Mouse (Mus musculus) embryonic facial prominence, embryonic 13.5 days (tissue): ENCODE measurements around the gene Nid2. TPM values are rescaled to one million over a fixed set of nuclear protein-coding genes. Genes with fewer than 3 reads are reported as not detected.

Experiments used
- ATAC-seq: fragments of 200-750 bp; cut with Nextera tagmentation; 2 replicates; pipeline ENCODE4 v1.8.0; 2017; ENCODE audit warnings: low read depth; ENCODE audit not compliant: insufficient number of reproducible peaks, insufficient read depth, low FRiP score, low TSS enrichment
- H3K27ac ChIP-seq: fragments of 300-500 bp; sonication (generic); 2 replicates; pipeline ENCODE4 v1.5.1; 2015; ENCODE audit warnings: moderate library complexity, mild to moderate bottlenecking, inconsistent platforms
- H3K27me3 ChIP-seq: fragments of 300-500 bp; sonication (generic); 2 replicates; pipeline ENCODE4 v1.6.1; 2015; ENCODE audit warnings: mild to moderate bottlenecking, inconsistent platforms
- H3K36me3 ChIP-seq: fragments of 300-500 bp; sonication (generic); 2 replicates; pipeline ENCODE4 v1.6.1; 2015; ENCODE audit warnings: mild to moderate bottlenecking, inconsistent platforms
- H3K4me1 ChIP-seq: fragments of 300-500 bp; sonication (generic); 2 replicates; pipeline ENCODE4 v1.6.1; 2015; ENCODE audit warnings: inconsistent platforms
- H3K4me2 ChIP-seq: fragments of 300-500 bp; sonication (generic); 2 replicates; pipeline ENCODE4 v1.6.1; 2015; ENCODE audit warnings: moderate library complexity, mild to moderate bottlenecking, inconsistent platforms
- H3K4me3 ChIP-seq: fragments of 300-500 bp; sonication (generic); 2 replicates; pipeline ENCODE4 v1.5.1; 2015; ENCODE audit warnings: mild to moderate bottlenecking, inconsistent platforms
- H3K9ac ChIP-seq: fragments of 300-500 bp; sonication (generic); 2 replicates; pipeline ENCODE4 v1.6.1; 2015; ENCODE audit warnings: mild to moderate bottlenecking, inconsistent platforms
- H3K9me3 ChIP-seq: fragments of 300-500 bp; sonication (generic); 2 replicates; pipeline ENCODE4 v1.6.1; 2016; ENCODE audit warnings: inconsistent platforms
- WGBS: fragments of 180-500 bp; shearing (Covaris S2); methylation state at CpG from one replicate; pipeline ENCODE4 v1.1.7; 2015; ENCODE audit warnings: mixed read lengths; 5-methylcytosine and 5-hydroxymethylcytosine counted together
- polyA plus RNA-seq: library from polyadenylated mRNA; unstranded; fragments of >200 nt; fragmentation: Nextera tagmentation; extraction: Ambion mirVana; gene quantifications from 2 replicates; pipeline ENCODE4 v1.2.1, GENCODE M21; 2015

Nid2 gene
- polyA plus RNA-seq, 1 experiment from 2014 or later = 56.4 TPM

DNA sequence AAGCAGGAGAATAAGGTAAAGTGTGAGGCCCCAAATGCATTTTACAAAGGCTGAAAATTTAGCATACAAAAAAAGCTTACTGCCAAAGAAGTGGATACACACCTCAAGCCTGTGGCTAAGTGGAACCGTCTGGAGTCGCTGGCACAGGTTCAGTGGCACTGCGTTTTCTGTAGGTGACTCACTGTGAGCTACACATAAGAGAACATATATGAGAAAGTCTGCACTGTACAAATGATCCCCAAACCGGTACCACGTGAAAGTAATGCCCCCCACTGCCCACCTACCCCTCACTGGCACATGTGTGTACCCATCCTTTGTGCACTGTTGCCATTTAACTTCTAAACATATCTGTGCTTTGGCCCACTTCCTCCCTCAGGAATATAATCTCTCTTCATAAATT lies 22.8 kb upstream of the Nid2 start:
- Histone ChIP-seq H3K27me3 (no peaks in the 10 kb centered on the region), H3K4me2 (no peak overlapping the region), H3K36me3 (no peaks in the 10 kb centered on the region), H3K9me3 (no peaks in the 10 kb centered on the region), H3K4me1 (peaks cover 14% of the 10 kb centered on the region; the same call in 1 of the 2 replicates), H3K27ac (peak overlapping the region; percentile 57; the same call in 1 of the 2 replicates), H3K4me3 (no peak overlapping the region), H3K9ac (no peak overlapping the region)
- ATAC-seq = no peak
- 76% methylated on average over 5 of the region's 5 CpGs for WGBS

DNA sequence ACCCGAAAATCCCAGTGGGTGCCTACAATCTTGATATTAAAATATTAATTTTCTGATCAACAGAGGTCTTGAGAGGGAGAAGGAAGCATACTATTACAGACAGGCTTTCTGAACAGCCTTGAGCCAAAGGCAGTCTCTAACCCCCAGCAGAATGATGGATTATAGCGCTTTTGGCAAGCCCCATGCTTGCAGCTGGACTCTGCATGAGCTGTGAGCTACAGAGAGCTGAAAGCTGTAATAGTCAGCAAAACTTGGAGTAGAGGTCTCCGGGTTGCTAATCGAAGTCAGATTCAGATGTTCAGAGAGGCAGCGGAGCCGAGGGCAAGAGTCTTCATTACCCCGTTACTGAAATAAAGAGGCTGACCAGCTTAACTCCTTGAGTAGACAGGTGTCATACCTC lies 22.3 kb upstream of the Nid2 start:
- Histone ChIP-seq H3K9me3 (no peaks in the 10 kb centered on the region), H3K4me1 (peaks cover 18% of the 10 kb centered on the region), H3K36me3 (no peaks in the 10 kb centered on the region), H3K27me3 (no peaks in the 10 kb centered on the region), H3K4me2 (no peak overlapping the region), H3K27ac (no peak overlapping the region), H3K4me3 (no peak overlapping the region), H3K9ac (no peak overlapping the region)
- 0 out of 2 replicates have a peak, but pooled peaks have one; percentile 37 for ATAC-seq
- WGBS = 52% methylated on average over 7 of the region's 7 CpGs

DNA sequence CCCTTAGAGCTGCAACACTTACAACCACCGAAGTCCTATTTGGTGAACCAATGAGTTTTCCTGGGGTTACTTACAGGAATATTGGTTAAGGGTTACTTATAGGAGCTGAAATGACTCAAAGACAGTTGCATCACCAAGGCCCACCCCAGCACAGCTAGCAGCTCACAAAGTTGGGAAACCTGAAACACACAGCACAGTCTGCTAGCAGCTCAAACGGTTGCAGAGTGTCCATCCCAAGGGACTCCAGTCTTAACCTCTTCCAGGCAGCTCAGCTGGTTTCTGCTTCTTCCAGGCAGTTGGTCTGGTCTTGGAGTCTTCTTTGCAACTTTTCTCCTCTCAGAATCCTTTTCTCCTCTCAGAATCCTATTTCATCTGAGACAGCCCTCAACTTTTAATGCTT lies 19.0 kb upstream of the Nid2 start:
- no peaks in the 10 kb centered on the region for H3K36me3 ChIP-seq
- no peaks in the 10 kb centered on the region for H3K9me3 ChIP-seq
- no peak overlapping the region for H3K4me3 ChIP-seq
- no peak overlapping the region for H3K9ac ChIP-seq
- 65% methylated on average over 2 of the region's 2 CpGs for WGBS
- no peak overlapping the region for H3K27ac ChIP-seq
- peaks cover 29% of the 10 kb centered on the region for H3K4me1 ChIP-seq
- H3K27me3 ChIP-seq = no peaks in the 10 kb centered on the region
- no peak overlapping the region for H3K4me2 ChIP-seq
- no peak for ATAC-seq

DNA sequence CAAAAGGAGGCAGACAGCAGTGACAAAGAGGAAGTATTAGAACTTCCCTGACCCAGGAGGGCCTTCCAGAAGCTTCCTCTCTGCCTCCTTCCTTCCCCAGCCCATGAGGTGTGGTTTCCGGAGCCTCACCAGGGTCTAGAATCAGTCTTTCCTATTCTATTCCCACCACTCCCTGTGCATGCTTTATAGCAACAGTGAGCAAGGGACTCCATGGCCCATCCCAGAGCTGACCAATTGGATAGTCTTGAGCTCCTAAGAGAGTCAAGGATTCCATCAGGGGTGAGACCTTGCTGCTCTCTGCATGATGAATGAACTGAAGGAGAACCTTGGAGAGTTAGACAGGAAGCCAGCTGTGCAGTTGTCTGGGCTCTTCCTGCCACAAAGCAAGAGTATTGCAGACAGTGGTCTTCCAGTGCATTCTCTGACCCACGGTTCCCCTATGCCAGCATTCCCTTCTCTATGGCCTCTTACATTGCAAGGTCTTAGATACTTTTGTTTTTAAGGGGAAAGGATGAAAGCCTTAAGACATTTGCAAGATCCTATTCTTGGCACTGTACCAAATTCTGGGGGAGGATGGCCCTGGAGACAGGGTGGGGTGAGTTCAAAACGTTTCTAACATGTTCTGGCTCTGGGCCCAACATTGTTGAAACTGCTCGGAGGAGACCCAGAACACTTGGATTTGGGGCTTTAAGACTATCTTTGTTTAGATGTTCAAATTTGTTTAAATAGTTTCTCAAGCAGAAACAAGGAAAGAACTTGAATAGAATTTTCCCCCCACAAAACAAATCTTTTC lies 17.4 kb upstream of the Nid2 start:
- no peak overlapping the region for H3K9ac ChIP-seq
- H3K4me3 ChIP-seq = no peak overlapping the region
- peak overlapping the region; percentile 66; the same call in 1 of the 2 replicates for H3K27ac ChIP-seq
- no peaks in the 10 kb centered on the region for H3K36me3 ChIP-seq
- WGBS = 46% methylated on average over 4 of the region's 4 CpGs
- no peak for ATAC-seq
- H3K9me3 ChIP-seq = no peaks in the 10 kb centered on the region
- H3K27me3 ChIP-seq = no peaks in the 10 kb centered on the region
- H3K4me2 ChIP-seq = no peak overlapping the region
- H3K4me1 ChIP-seq = peaks cover 31% of the 10 kb centered on the region

DNA sequence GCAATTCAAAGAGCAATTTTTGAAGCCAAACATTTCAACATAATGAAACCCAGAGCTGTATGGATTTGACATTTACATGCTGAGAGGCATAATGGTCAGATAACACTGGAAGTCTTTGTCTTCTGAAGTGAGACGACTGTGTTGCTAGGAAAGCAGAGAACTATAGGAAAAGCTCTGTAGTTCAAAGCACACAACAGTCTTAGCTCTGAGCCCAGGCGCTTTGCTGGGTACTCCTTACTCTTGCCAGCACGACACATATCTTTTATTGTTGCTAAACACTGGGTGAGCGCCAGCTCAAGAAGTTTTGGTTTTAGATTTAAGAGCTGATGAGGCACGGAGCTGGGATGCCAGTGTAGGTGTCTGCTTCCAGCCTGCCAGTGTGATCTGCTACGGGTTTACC lies 15.8 kb upstream of the Nid2 start:
- WGBS = 38% methylated on average over 6 of the region's 6 CpGs
- H3K27ac ChIP-seq = no peak overlapping the region
- peaks cover 25% of the 10 kb centered on the region for H3K4me1 ChIP-seq
- no peak overlapping the region for H3K9ac ChIP-seq
- H3K36me3 ChIP-seq = no peaks in the 10 kb centered on the region
- no peak overlapping the region for H3K4me3 ChIP-seq
- no peaks in the 10 kb centered on the region for H3K9me3 ChIP-seq
- H3K27me3 ChIP-seq = no peaks in the 10 kb centered on the region
- no peak for ATAC-seq
- no peak overlapping the region for H3K4me2 ChIP-seq

DNA sequence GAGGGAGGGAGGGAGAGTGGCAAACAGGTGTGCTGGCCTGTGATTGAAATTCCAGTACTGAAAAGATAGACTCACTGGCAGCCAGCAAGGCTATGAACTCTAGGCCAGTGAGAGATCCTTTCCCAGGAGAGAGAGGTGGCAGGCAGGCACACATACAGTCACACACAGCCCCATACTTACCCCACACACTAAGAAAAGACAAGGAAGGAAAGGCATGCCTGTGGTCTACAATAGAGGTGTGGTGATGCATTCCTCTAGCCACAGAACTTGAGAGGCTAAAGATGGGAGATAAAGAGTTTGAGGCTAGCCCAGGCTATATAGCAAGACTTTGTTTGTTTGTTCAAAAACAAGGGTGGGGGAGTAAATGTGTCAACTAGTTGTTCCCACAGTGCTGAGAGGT lies 13.5 kb upstream of the Nid2 start:
- Histone ChIP-seq H3K4me2 (no peak overlapping the region), H3K9ac (no peak overlapping the region), H3K27me3 (no peaks in the 10 kb centered on the region), H3K4me3 (no peak overlapping the region), H3K9me3 (no peaks in the 10 kb centered on the region), H3K4me1 (peaks cover 25% of the 10 kb centered on the region), H3K36me3 (no peaks in the 10 kb centered on the region), H3K27ac (peak overlapping the region; percentile 80)
- ATAC-seq = 0 out of 2 replicates have a peak, but pooled peaks have one; percentile 26

DNA sequence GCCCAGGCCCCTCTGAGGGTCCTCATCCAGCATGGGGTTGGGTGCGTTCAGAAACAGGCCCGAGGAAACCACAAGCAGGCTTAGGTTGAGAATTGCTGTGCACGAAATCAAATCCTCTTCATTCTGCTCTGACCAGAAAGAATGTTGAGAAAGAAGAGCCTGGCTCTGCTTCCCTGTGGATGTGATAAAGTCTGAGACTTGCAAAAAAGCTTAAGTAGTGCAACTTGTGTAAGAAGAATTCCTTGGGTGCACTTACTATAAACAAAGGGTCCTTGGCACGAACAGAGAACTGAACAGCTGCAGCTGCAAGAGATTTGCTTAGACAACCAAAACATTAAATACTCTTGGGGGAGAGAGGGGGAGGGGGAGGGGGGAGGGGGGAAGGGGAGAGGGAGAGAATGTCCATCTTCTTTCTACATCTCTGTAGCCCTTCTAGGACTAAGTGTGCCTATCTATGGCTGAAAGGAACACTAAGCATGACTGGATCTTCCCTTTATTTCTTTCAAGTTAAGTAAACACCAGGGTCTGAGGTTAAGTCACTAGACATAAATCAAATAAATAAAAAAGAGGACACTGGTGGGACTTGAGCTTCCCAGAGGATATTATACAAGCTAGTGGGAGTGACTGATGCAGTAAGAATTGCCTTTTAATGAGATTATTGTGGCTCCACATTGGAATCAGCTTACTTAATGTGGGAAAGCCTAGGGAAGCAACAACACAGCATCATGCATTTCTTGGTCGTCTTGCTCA lies 12.8 kb upstream of the Nid2 start:
- no peaks in the 10 kb centered on the region for H3K27me3 ChIP-seq
- WGBS = 20% methylated on average over 5 of the region's 5 CpGs
- no peak for ATAC-seq
- peak overlapping the region; percentile 80 for H3K27ac ChIP-seq
- no peaks in the 10 kb centered on the region for H3K9me3 ChIP-seq
- no peak overlapping the region for H3K4me2 ChIP-seq
- H3K4me1 ChIP-seq = peaks cover 25% of the 10 kb centered on the region
- no peak overlapping the region for H3K9ac ChIP-seq
- H3K36me3 ChIP-seq = no peaks in the 10 kb centered on the region
- H3K4me3 ChIP-seq = no peak overlapping the region

DNA sequence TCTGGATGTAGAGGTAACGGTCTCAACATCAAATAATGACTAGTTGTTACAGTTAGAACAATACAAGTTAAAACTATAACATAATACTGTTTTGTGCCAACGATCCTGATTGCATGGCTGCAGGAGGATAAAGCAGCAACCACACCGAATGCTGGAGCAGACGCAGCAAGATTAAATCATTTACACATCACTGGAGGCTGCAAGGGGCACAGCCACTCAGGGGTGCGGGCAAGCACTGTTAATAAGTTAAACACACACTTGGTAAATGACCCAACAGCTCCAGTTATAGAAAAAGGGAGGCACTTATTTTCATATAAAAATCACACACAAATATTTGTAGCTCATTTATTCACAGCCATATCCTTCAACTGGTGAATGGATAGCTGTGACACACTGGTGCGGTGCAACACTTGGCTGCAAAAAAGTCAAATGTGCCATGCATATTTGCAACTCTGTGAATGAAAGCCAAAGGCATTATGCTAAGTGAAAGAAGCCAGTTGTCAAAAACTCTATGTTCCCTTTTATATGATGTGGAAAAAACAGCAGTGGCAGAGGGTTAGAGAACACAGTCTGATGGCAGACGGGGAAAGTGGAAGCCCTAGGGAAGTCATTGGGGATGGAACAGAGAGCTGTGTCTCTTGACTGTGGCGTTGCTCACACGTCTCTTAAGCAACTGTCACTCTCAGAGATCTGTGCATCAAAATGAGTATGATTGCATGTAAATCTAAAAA lies 11.5 kb upstream of the Nid2 start:
- Histone ChIP-seq H3K27ac (no peak overlapping the region), H3K4me1 (peaks cover 17% of the 10 kb centered on the region), H3K9ac (no peak overlapping the region), H3K4me2 (no peak overlapping the region), H3K9me3 (no peaks in the 10 kb centered on the region), H3K27me3 (no peaks in the 10 kb centered on the region), H3K36me3 (no peaks in the 10 kb centered on the region), H3K4me3 (no peak overlapping the region)
- 67% methylated on average over 9 of the region's 9 CpGs for WGBS
- no peak for ATAC-seq

DNA sequence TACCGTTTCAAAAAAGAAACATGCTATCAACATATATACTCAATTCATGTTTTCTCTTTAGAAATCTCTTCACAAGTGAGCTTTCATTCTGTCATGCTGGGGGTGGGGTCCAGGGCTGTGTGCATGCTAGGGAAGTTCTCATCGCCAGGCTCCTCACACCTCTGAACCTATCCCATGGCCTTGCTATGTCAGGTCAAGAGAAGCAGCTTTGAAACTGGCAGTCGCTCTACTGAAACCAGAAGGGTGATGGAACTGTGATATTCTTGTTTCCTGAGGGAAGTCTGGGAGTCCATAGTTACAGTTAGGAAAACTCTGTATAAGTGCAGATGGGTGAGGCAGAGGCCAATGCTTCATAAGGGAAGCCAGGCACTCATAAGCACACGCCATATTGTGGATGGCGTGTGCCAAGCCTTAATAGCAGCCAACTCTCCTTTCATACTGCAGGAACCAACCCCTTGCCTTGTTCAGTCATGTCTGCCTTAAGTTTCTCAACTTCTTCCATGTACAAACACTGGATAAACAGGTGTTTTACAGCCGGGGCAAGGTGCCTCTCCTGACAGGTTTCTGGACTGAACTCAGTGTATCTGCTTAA lies 10.8 kb upstream of the Nid2 start:
- Histone ChIP-seq H3K27ac (no peak overlapping the region), H3K4me1 (peaks cover 16% of the 10 kb centered on the region), H3K4me2 (no peak overlapping the region), H3K9ac (no peak overlapping the region), H3K27me3 (no peaks in the 10 kb centered on the region), H3K4me3 (no peak overlapping the region), H3K36me3 (no peaks in the 10 kb centered on the region), H3K9me3 (no peaks in the 10 kb centered on the region)
- ATAC-seq = no peak
- 85% methylated on average over 6 of the region's 6 CpGs for WGBS

DNA sequence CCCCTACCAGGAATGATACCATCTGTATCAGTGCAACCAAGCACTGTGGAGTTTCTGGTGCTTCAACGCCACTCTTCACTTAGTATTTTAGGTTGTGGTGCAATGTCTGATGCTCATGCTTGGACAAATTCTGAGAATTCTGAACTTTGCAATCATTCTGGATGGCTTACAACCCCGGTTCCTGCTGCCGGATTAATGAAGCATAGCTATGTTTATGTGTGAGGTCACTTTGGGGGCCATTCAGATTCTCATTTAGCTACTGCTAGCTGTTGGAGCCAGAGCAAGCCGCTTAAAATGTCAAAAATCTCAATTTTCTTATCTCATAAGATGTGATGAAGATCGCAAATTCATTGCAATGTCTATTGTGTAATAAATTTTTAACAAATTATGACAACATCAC lies 6.2 kb upstream of the Nid2 start:
- H3K4me1 ChIP-seq = 0 out of 2 replicates have a peak, but pooled peaks cover 6% of the 10 kb centered on the region
- no peak overlapping the region for H3K9ac ChIP-seq
- no peak overlapping the region for H3K4me3 ChIP-seq
- no peak overlapping the region for H3K27ac ChIP-seq
- no peaks in the 10 kb centered on the region for H3K9me3 ChIP-seq
- WGBS = 80% methylated on average over 5 of the region's 5 CpGs
- no peaks in the 10 kb centered on the region for H3K36me3 ChIP-seq
- no peak overlapping the region for H3K4me2 ChIP-seq
- ATAC-seq = no peak
- H3K27me3 ChIP-seq = no peaks in the 10 kb centered on the region

DNA sequence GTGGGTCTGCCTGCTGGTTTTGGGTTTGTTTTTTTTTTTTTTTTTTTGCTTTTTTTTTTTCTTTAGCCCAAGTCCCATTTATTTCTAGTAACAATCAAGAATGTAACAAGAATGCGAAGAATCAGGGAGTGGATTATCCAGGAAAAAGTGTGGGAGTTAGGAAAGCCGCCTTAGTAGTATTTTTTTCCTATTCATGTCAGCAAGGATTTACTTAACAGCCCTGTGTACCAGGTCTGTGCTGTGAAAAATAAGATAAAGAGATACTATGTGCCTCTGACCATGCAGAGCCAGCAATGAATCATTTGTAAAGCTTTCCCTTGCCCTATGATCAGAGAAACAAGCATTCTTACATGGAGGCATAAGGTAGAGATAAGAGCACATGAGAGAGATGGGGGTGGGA lies 4.8 kb upstream of the Nid2 start:
- Histone ChIP-seq H3K4me2 (no peak overlapping the region), H3K4me1 (peaks cover 13% of the 10 kb centered on the region), H3K36me3 (no peaks in the 10 kb centered on the region), H3K9me3 (no peaks in the 10 kb centered on the region), H3K4me3 (no peak overlapping the region), H3K9ac (no peak overlapping the region), H3K27ac (no peak overlapping the region), H3K27me3 (no peaks in the 10 kb centered on the region)
- no peak for ATAC-seq
- WGBS = 76% methylated on average over 2 of the region's 2 CpGs
